Mouse (Mus musculus): ENCODE data around the gene Dnase1l2. TPM values are rescaled to one million over a fixed set of nuclear protein-coding genes. Genes with fewer than 3 reads are reported as not detected.

Dnase1l2 gene
- polyA plus RNA-seq, 1 experiment from 2014 or later: 0.70 TPM

- Histone ChIP-seq H3K27me3 (replicated peaks) (no peaks in the 10 kb centered on the region), H3K4me3 (no peak overlapping the region), H3K36me3 (peaks cover 56% of the 10 kb centered on the region), H3K4me1 (peaks cover 28% of the 10 kb centered on the region), H3K4me2 (no peak overlapping the region), H3K9ac (no peak overlapping the region), H3K27ac (no peak overlapping the region), H3K9me3 (replicated peaks) (no peaks in the 10 kb centered on the region)
- WGBS (ENCODE audit: insufficient replicate concordance): 88% methylated on average over 6 of the region's 6 CpGs
- ATAC-seq: no peak
Measured at GRCm38 (mm10) chr17:24451220-24451619, 8.3 kb upstream of the Dnase1l2 start.

DNA sequence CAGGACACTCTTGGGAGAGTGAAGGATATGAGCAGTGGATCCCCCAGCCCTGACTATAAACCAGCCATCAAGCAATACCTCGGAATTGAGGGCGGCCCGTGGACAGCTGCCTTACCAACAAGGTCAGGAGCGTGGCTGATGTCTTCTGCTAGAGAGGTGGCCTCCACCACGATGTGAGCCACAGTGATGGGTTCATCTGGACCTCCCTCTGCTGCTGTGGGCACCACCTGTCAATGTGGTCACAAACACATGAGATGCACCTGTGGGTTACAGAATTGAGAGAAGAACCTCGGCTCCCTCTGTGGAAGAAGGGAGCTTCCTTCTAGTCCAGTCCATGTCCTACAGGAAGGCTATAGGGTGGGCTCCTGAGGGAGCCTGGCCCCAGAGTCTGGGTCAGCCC is 6.6 kb upstream of the Dnase1l2 start:
- Histone ChIP-seq H3K36me3 (peaks cover 74% of the 10 kb centered on the region), H3K27ac (no peak overlapping the region), H3K4me1 (peaks cover 21% of the 10 kb centered on the region), H3K27me3 (replicated peaks) (no peaks in the 10 kb centered on the region), H3K9me3 (replicated peaks) (no peaks in the 10 kb centered on the region), H3K9ac (no peak overlapping the region), H3K4me2 (no peak overlapping the region), H3K4me3 (no peak overlapping the region)
- 80% methylated on average over 6 of the region's 6 CpGs for WGBS (ENCODE audit: insufficient replicate concordance)
- ATAC-seq: no peak

DNA sequence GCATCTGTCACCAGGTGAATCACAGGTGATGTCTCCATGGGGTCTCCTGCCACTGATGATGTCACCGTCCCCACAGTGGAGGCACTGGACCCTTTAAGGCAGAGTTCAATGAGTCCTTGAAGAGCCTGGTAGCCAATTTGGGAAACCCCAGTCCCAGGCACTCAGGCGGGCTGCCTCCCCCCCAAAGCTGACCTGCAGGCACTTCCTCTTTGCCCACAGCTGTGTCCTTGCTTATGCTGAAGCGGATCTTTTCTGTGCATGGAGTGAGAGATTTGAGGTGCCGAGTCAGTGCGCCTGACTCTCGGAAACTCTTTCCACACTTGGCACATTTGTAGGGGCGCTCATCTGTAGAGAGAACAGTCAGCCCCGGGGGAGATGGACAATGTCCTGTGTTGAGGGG is 3.7 kb upstream of the Dnase1l2 start:
- H3K9ac ChIP-seq: no peak overlapping the region
- H3K4me2 ChIP-seq: no peak overlapping the region
- no peaks in the 10 kb centered on the region for H3K4me1 ChIP-seq
- no peak overlapping the region for H3K27ac ChIP-seq
- 85% methylated on average over 8 of the region's 8 CpGs for WGBS (ENCODE audit: insufficient replicate concordance)
- no peaks in the 10 kb centered on the region for H3K9me3 ChIP-seq (replicated peaks)
- no peak overlapping the region for H3K4me3 ChIP-seq
- no peaks in the 10 kb centered on the region for H3K27me3 ChIP-seq (replicated peaks)
- no peak for ATAC-seq
- H3K36me3 ChIP-seq: peaks cover 100% of the 10 kb centered on the region

DNA sequence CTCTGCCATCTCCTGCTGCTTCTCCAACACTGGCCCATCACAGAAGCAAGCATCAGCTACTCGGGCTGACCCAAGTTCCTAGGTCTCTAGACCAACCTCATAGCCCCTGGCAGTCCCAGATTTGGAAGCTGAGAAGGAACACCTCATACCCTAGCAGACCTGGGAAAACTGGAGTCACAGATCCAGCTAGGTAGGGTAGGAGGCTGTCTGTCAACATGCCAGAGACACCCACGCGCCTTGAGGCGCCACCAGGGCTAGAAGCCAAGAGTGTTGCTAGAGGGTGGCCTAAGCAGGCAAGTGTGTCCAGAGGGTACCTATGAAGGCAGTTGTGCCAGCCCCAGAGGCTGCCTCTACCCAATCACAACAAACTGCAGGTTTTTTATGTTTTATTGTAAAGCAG is 504 bp upstream of the Dnase1l2 start:
- ATAC-seq: no peak
- no peak overlapping the region for H3K27ac ChIP-seq
- no peak overlapping the region for H3K4me2 ChIP-seq
- WGBS (ENCODE audit: insufficient replicate concordance): 84% methylated on average over 4 of the region's 4 CpGs
- H3K36me3 ChIP-seq: peaks cover 100% of the 10 kb centered on the region
- H3K4me3 ChIP-seq: no peak overlapping the region
- no peaks in the 10 kb centered on the region for H3K27me3 ChIP-seq (replicated peaks)
- H3K4me1 ChIP-seq: no peaks in the 10 kb centered on the region
- H3K9me3 ChIP-seq (replicated peaks): no peaks in the 10 kb centered on the region
- no peak overlapping the region for H3K9ac ChIP-seq

DNA sequence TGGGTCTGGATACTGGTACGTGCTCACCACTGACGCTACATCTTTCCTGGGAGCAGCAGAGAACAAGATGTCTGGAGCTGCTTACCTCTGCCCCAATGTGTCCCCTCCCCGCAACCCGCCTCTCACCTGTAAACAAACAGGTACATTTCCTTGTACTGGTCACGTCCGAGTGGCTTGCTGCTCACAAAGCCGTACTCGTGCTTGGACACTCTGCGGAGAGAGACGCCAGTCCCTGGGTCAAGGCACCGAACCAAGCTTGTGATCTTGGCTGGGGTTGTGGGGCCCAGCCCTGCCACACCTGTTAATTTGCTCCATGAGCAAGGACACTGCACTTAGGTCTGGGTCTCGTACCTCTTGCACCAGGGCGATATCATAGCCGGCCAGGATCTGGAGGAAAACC is 798 bp downstream of the Dnase1l2 start:
- H3K4me1 ChIP-seq: no peaks in the 10 kb centered on the region
- no peak overlapping the region for H3K27ac ChIP-seq
- H3K36me3 ChIP-seq: peaks cover 100% of the 10 kb centered on the region
- H3K9me3 ChIP-seq (replicated peaks): no peaks in the 10 kb centered on the region
- H3K4me3 ChIP-seq: no peak overlapping the region
- WGBS (ENCODE audit: insufficient replicate concordance): 86% methylated on average over 14 of the region's 14 CpGs
- no peak for ATAC-seq
- H3K27me3 ChIP-seq (replicated peaks): no peaks in the 10 kb centered on the region
- H3K9ac ChIP-seq: no peak overlapping the region
- H3K4me2 ChIP-seq: no peak overlapping the region

DNA sequence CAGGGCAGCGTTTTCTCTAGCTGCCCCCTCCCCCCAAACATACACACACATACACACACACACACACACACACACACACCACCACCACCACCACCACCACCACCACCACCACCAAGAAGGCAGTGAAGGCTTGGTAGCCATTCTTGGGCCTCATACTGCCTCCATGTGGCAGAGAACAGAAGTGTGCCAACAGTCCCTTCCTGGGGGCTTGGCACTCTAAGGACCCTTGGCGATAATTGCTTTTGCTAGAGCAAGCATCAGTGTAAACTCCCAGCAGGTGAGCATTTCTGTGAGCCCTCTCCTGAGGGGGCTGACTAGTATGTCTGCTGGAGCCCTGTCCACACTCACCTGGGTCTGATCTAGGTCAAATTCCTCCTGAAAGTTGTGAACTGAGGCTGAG is 1.8 kb downstream of the Dnase1l2 start:
- Histone ChIP-seq H3K9me3 (replicated peaks) (no peaks in the 10 kb centered on the region), H3K27ac (no peak overlapping the region), H3K4me2 (no peak overlapping the region), H3K4me1 (no peaks in the 10 kb centered on the region), H3K36me3 (peaks cover 100% of the 10 kb centered on the region), H3K4me3 (no peak overlapping the region), H3K9ac (no peak overlapping the region), H3K27me3 (replicated peaks) (no peaks in the 10 kb centered on the region)
- no peak for ATAC-seq
- 46% methylated on average over 2 of the region's 2 CpGs for WGBS (ENCODE audit: insufficient replicate concordance)

GRCm38 (mm10) chr17:24440377-24440776 is 2.5 kb downstream of the Dnase1l2 start:
- no peaks in the 10 kb centered on the region for H3K4me1 ChIP-seq
- 89% methylated on average over 8 of the region's 8 CpGs for WGBS (ENCODE audit: insufficient replicate concordance)
- H3K4me2 ChIP-seq: no peak overlapping the region
- no peaks in the 10 kb centered on the region for H3K9me3 ChIP-seq (replicated peaks)
- no peak for ATAC-seq
- H3K4me3 ChIP-seq: no peak overlapping the region
- H3K9ac ChIP-seq: no peak overlapping the region
- H3K27ac ChIP-seq: no peak overlapping the region
- no peaks in the 10 kb centered on the region for H3K27me3 ChIP-seq (replicated peaks)
- peaks cover 100% of the 10 kb centered on the region for H3K36me3 ChIP-seq

DNA sequence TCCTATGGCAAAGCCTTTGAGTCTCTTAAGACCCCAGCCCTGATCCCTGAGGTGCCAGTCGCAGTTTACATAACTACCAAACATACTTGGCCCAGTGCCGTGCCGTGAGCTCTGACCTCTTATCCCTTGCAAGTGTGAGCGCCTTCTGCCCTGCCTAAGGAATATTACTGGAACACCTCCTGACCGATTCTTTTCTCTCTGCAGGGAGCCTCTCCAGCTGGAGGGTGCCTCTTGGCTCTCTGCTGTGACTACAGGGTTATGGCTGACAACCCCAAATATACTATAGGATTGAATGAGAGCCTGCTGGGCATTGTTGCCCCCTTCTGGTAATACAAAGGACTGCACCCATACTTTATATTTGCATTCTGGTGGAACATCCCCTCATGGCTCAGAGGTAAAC is 5.9 kb downstream of the Dnase1l2 start:
- H3K27ac ChIP-seq: no peak overlapping the region
- WGBS (ENCODE audit: insufficient replicate concordance): 77% methylated on average over 5 of the region's 5 CpGs
- no peaks in the 10 kb centered on the region for H3K27me3 ChIP-seq (replicated peaks)
- ATAC-seq: peak; percentile 36; the same call in 1 of the 2 replicates
- H3K9me3 ChIP-seq (replicated peaks): no peaks in the 10 kb centered on the region
- H3K36me3 ChIP-seq: peaks cover 92% of the 10 kb centered on the region
- H3K4me1 ChIP-seq: no peaks in the 10 kb centered on the region
- H3K9ac ChIP-seq: no peak overlapping the region
- no peak overlapping the region for H3K4me2 ChIP-seq
- no peak overlapping the region for H3K4me3 ChIP-seq

- 0 out of 2 replicates have a peak overlapping the region, but pooled peaks have one; percentile 12 for H3K27ac ChIP-seq
- H3K4me1 ChIP-seq: peaks cover 40% of the 10 kb centered on the region
- no peak for ATAC-seq
- H3K27me3 ChIP-seq (replicated peaks): no peaks in the 10 kb centered on the region
- no peak overlapping the region for H3K4me2 ChIP-seq
- no peaks in the 10 kb centered on the region for H3K9me3 ChIP-seq (replicated peaks)
- WGBS (ENCODE audit: insufficient replicate concordance): 81% methylated on average over 14 of the region's 14 CpGs
- H3K4me3 ChIP-seq: no peak overlapping the region
- H3K9ac ChIP-seq: no peak overlapping the region
- peaks cover 51% of the 10 kb centered on the region for H3K36me3 ChIP-seq
Measured at GRCm38 (mm10) chr17:24429201-24429983, 13.5 kb downstream of the Dnase1l2 start.

DNA sequence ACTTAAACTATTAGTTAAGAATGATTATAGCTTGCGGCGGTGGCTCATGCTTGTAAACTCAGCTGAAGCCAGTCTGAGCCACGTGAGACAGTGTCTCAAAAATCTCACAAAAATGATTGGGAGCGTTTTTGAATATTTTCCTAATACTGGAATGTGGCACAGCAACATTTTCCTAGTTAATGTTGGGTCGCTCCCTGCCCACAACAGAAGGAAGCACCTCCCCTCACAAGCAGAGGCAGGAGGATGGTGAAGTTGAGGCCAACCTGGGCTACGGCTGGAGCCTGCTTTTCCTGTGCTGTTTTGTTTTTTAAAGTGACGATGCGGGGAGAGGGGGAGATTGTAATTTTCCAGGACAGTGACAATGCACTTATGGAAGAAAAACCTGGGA is 15.7 kb downstream of the Dnase1l2 start:
- 3% methylated on average over 8 of the region's 8 CpGs for WGBS (ENCODE audit: insufficient replicate concordance)
- no peak for ATAC-seq

GRCm38 (mm10) chr17:24426471-24427169 is 16.3 kb downstream of the Dnase1l2 start, which contains the start of gene Eci1:
Gene Eci1, plus strand, starts transcription at chr17:24426641.
- peak within 1 kb of the TSS; percentile 74 for H3K4me3 ChIP-seq
- peak; percentile 98 for ATAC-seq
- whole genome bisulfite sequencing (ENCODE audit: insufficient replicate concordance): under 1% methylated on average over 48 of the region's 48 CpGs
- peaks cover 40% of the 10 kb centered on the region for H3K4me1 ChIP-seq
- H3K9ac ChIP-seq: peak within 1 kb of the TSS; percentile 90
- peak within 1 kb of the TSS; percentile 84 for H3K4me2 ChIP-seq
- H3K27ac ChIP-seq: peak within 1 kb of the TSS; percentile 94
- no peaks in the 10 kb centered on the region for H3K9me3 ChIP-seq (replicated peaks)
- peaks cover 59% of the 10 kb centered on the region for H3K36me3 ChIP-seq
- H3K27me3 ChIP-seq (replicated peaks): no peaks in the 10 kb centered on the region

More for the DNA sequence above, 15.7 kb downstream of the Dnase1l2 start:
- peaks cover 40% of the 10 kb centered on the region for H3K4me1 ChIP-seq
- peak overlapping the region; percentile 94 for H3K27ac ChIP-seq
- H3K4me3 ChIP-seq: peak overlapping the region; percentile 74
- no peaks in the 10 kb centered on the region for H3K9me3 ChIP-seq (replicated peaks)
- no peaks in the 10 kb centered on the region for H3K27me3 ChIP-seq (replicated peaks)
- peak overlapping the region; percentile 84 for H3K4me2 ChIP-seq
- H3K36me3 ChIP-seq: peaks cover 57% of the 10 kb centered on the region
- peak overlapping the region; percentile 90 for H3K9ac ChIP-seq

GRCm38 (mm10) chr17:24425905-24426304 is 17.0 kb downstream of the Dnase1l2 start:
- Histone ChIP-seq H3K4me2 (peak overlapping the region; percentile 84), H3K27ac (peak overlapping the region; percentile 94; the same call in 1 of the 2 replicates), H3K36me3 (peaks cover 63% of the 10 kb centered on the region), H3K9me3 (replicated peaks) (no peaks in the 10 kb centered on the region), H3K4me3 (peak overlapping the region; percentile 74), H3K4me1 (peaks cover 40% of the 10 kb centered on the region), H3K27me3 (replicated peaks) (no peaks in the 10 kb centered on the region), H3K9ac (peak overlapping the region; percentile 90; the same call in 1 of the 2 replicates)
- ATAC-seq: no peak
- 84% methylated on average over 7 of the region's 7 CpGs for WGBS (ENCODE audit: insufficient replicate concordance)

All from liver, embryonic 12.5 days (tissue).